Mouse (Mus musculus): Measurements from ENCODE around the gene Smad3. TPM values are rescaled to one million over a fixed set of nuclear protein-coding genes. Genes with fewer than 3 reads are reported as not detected.

Smad3 gene
- total RNA-seq, 1 experiment from 2014 or later, result 36.2 TPM

- DNase-seq, result no peak
Observed at GRCm38 (mm10) chr9:63720715-63721114, 37.1 kb downstream of the Smad3 start.

- no peak for DNase-seq
Observed at GRCm38 (mm10) chr9:63719770-63720440, 37.9 kb downstream of the Smad3 start.

- no peak for DNase-seq
Observed at GRCm38 (mm10) chr9:63718735-63719358, 38.9 kb downstream of the Smad3 start.

- no peak for DNase-seq
Observed at GRCm38 (mm10) chr9:63718170-63718569, 39.6 kb downstream of the Smad3 start.

GRCm38 (mm10) chr9:63717474-63718005 is 40.3 kb downstream of the Smad3 start:
- no peak for DNase-seq

GRCm38 (mm10) chr9:63716150-63717138 is 41.4 kb downstream of the Smad3 start:
- peak; percentile 70 for DNase-seq

GRCm38 (mm10) chr9:63714572-63714971 is 43.2 kb downstream of the Smad3 start:
- DNase-seq, result no peak

GRCm38 (mm10) chr9:63712838-63713237 is 45.0 kb downstream of the Smad3 start:
- no peak for DNase-seq

GRCm38 (mm10) chr9:63711580-63712230 is 46.1 kb downstream of the Smad3 start:
- DNase-seq, result peak; percentile 56

GRCm38 (mm10) chr9:63709857-63710256 is 47.9 kb downstream of the Smad3 start:
- DNase-seq, result no peak

- DNase-seq, result no peak
Observed at GRCm38 (mm10) chr9:63709266-63709665, 48.5 kb downstream of the Smad3 start.

GRCm38 (mm10) chr9:63707816-63708588 is 49.8 kb downstream of the Smad3 start:
- DNase-seq, result no peak

GRCm38 (mm10) chr9:63706152-63706733 is 51.6 kb downstream of the Smad3 start:
- peak; percentile 82 for DNase-seq

GRCm38 (mm10) chr9:63704979-63705751 is 52.6 kb downstream of the Smad3 start:
- no peak for DNase-seq

GRCm38 (mm10) chr9:63704131-63704530 is 53.7 kb downstream of the Smad3 start:
- peak; percentile 70 for DNase-seq

- DNase-seq, result no peak
Observed at GRCm38 (mm10) chr9:63703236-63703785, 54.5 kb downstream of the Smad3 start.

GRCm38 (mm10) chr9:63702502-63703013 is 55.2 kb downstream of the Smad3 start:
- DNase-seq, result peak; percentile 30

GRCm38 (mm10) chr9:63701957-63702309 is 55.9 kb downstream of the Smad3 start:
- no peak for DNase-seq

GRCm38 (mm10) chr9:63701258-63701956 is 56.4 kb downstream of the Smad3 start:
- no peak for DNase-seq
